22 mouse cellular contexts compared by ENCODE assay signal in the genomic region with DNA sequence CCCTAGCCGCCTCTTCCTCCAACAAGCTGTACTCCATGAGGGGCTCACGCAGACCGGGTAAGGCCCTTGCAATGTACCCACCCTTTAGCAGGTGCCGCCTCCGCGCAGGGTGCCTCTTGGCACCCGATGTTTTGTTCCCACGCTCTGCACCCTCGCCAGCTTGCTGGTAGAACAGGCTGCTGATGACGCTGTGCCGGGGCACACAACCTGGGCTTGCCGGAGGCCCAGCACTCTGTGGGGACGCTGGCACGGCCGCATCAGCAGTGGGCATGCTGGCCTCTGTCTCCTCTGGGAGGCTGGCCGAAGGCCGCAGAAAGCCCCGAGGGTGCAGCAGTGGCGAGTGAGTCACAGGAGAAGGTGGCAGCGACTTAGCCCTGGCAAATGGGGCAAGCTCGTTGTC. TPM values are rescaled to one million over a fixed set of nuclear protein-coding genes. Genes with fewer than 3 reads are reported as not detected.
DNase-seq lines count a peak whose midpoint lies in the region; ATAC-seq lines count a peak whose summit lies in the region.
"Had no signal": no experiment of that assay in that cellular context is flagged by ENCODE, and none has a peak within 500 bp of the region (broad histone marks: within the 10 kb centered on the region; RNA-seq: fewer than 3 reads in every experiment).

No protein-coding gene starts in this region.

- peak overlapping the region; percentile 69 for H3K4me2 ChIP-seq in heart, embryonic 13.5 days
- H3K4me2 ChIP-seq in heart, embryonic 14.5 days (ENCODE audit: low read length), result peak overlapping the region; percentile 73
- H3K4me2 ChIP-seq in midbrain, embryonic 15.5 days, result no peak overlapping the region
- H3K4me2 ChIP-seq: forebrain, embryonic 12.5 days; hindbrain, embryonic 15.5 days; limb, embryonic 13.5 days; liver, embryonic 15.5 days had no signal

- 85% methylated on average over 21 of the region's 21 CpGs for WGBS in heart, embryonic 13.5 days
- WGBS in heart, embryonic 14.5 days, result 90% methylated on average over 21 of the region's 21 CpGs
- WGBS in midbrain, embryonic 15.5 days, result 91% methylated on average over 21 of the region's 21 CpGs

- no peak for ATAC-seq in heart, embryonic 13.5 days (ENCODE audit: extremely low read depth, insufficient number of reproducible peaks, low FRiP score, low TSS enrichment)
- ATAC-seq in heart, embryonic 14.5 days (ENCODE audit: insufficient number of reproducible peaks, insufficient read depth, low FRiP score, low read depth), result no peak
- no peak for ATAC-seq in midbrain, embryonic 15.5 days (replicated peaks)
- ATAC-seq: intestine, embryonic 16.5 days; lung, postnatal 0 days had no signal

- peaks cover 17% of the 10 kb centered on the region for H3K36me3 ChIP-seq in heart, embryonic 13.5 days
- H3K36me3 ChIP-seq in heart, embryonic 14.5 days (ENCODE audit: control insufficient read depth, insufficient read depth, low read length), result peaks cover 19% of the 10 kb centered on the region
- H3K36me3 ChIP-seq in midbrain, embryonic 15.5 days (replicated peaks), result no peaks in the 10 kb centered on the region
- H3K36me3 ChIP-seq: forebrain, embryonic 12.5 days; hindbrain, embryonic 15.5 days; limb, embryonic 13.5 days; liver, embryonic 15.5 days had no signal

- no peak for DNase-seq in heart, adult 9 months (ENCODE audit: low spot score in 2 of 2)
- DNase-seq in layer of hippocampus, adult 11-12 months (ENCODE audit: low spot score), result peak; percentile 82
- DNase-seq in layer of hippocampus, postnatal 25 days (ENCODE audit: extremely low spot score in 1 of 2, low spot score in 1 of 2), result peak; percentile 43 to 52
- DNase-seq in cerebellum, postnatal 10 days, result no peak
- DNase-seq: adrenal gland, adult 2 months; cerebellum, postnatal 14 days; midbrain, embryonic 14.5 days; retina, postnatal 1 day; spleen, adult 18-20 months; thymus, adult 18-20 months had no signal

- no peaks in the 10 kb centered on the region for H3K9me3 ChIP-seq in heart, embryonic 13.5 days
- no peaks in the 10 kb centered on the region for H3K9me3 ChIP-seq in heart, embryonic 14.5 days (ENCODE audit: control insufficient read depth, low read length)
- H3K9me3 ChIP-seq in midbrain, embryonic 15.5 days, result no peaks in the 10 kb centered on the region
- H3K9me3 ChIP-seq: forebrain, embryonic 12.5 days; hindbrain, embryonic 15.5 days; limb, embryonic 13.5 days; liver, embryonic 15.5 days had no signal

- peak overlapping the region; percentile 73 for H3K9ac ChIP-seq in heart, embryonic 13.5 days
- H3K9ac ChIP-seq in heart, embryonic 14.5 days (ENCODE audit: low read length), result peak overlapping the region; percentile 82
- no peak overlapping the region for H3K9ac ChIP-seq in midbrain, embryonic 15.5 days
- H3K9ac ChIP-seq: forebrain, embryonic 12.5 days; hindbrain, embryonic 15.5 days; limb, embryonic 13.5 days; liver, embryonic 15.5 days had no signal

- H3K4me1 ChIP-seq in heart, embryonic 13.5 days, result peaks cover 80% of the 10 kb centered on the region
- H3K4me1 ChIP-seq in heart, embryonic 14.5 days (ENCODE audit: control insufficient read depth in 2 of 2, insufficient read depth in 2 of 2, low read length in 2 of 2), result peaks cover 54 to 71% of the 10 kb centered on the region in 2 experiments
- H3K4me1 ChIP-seq in midbrain, embryonic 15.5 days, result no peaks in the 10 kb centered on the region
- H3K4me1 ChIP-seq: forebrain, embryonic 12.5 days; hindbrain, embryonic 15.5 days; limb, embryonic 13.5 days had no signal

- H3K4me3 ChIP-seq in heart, embryonic 13.5 days, result peak overlapping the region; percentile 42; the same call in 1 of the 2 replicates
- H3K4me3 ChIP-seq in heart, embryonic 14.5 days (ENCODE audit: control insufficient read depth in 1 of 2, insufficient read depth in 1 of 2, low read depth in 1 of 2, low read length in 2 of 2), result peak overlapping the region; percentile 1 to 38; a peak in 1 of 4 replicates
- no peak overlapping the region for H3K4me3 ChIP-seq in midbrain, embryonic 15.5 days
- H3K4me3 ChIP-seq: forebrain, embryonic 12.5 days; hindbrain, embryonic 15.5 days; left cerebral cortex, adult 2 months; limb, embryonic 13.5 days; liver, embryonic 15.5 days had no signal

- H3K27ac ChIP-seq in heart, embryonic 13.5 days (replicated peaks), result peak overlapping the region; percentile 95
- H3K27ac ChIP-seq in heart, embryonic 14.5 days (replicated peaks in 1 of 2; ENCODE audit: control insufficient read depth in 1 of 2, insufficient read depth in 1 of 2, low read depth in 2 of 2, low read length in 2 of 2), result peak overlapping the region in 1 of 2 experiments; percentile 94; a peak in 1 of 4 replicates
- no peak overlapping the region for H3K27ac ChIP-seq in midbrain, embryonic 15.5 days
- H3K27ac ChIP-seq: forebrain, embryonic 12.5 days; hindbrain, embryonic 15.5 days; kidney, postnatal 0 days; left cerebral cortex, adult 2 months; limb, embryonic 13.5 days; liver, embryonic 15.5 days had no signal

- H3K27me3 ChIP-seq in heart, embryonic 13.5 days (replicated peaks), result peaks cover under 1% of the 10 kb centered on the region; the same call in 1 of the 2 replicates
- no peaks in the 10 kb centered on the region for H3K27me3 ChIP-seq in heart, embryonic 14.5 days (ENCODE audit: control insufficient read depth, insufficient read depth, low read length)
- H3K27me3 ChIP-seq in midbrain, embryonic 15.5 days (replicated peaks), result peaks cover 2% of the 10 kb centered on the region; the same call in 1 of the 2 replicates

RNA-seq across cellular contexts. Expression of gene Trim11, which starts 22.7 kb away (rescaled TPM):
- polyA plus RNA-seq in heart, embryonic 13.5 days (2015; fragmentation: Nextera tagmentation; extraction: Ambion mirVana), result 25.6 and 28.2 TPM in 2 replicates
- 33.4 and 36.1 TPM in 2 replicates for polyA plus RNA-seq in heart, embryonic 14.5 days (2014; fragmentation: Nextera tagmentation; extraction: Ambion mirVana)
- total RNA-seq in layer of hippocampus, postnatal 25 days (2021), result 10 to 100 TPM; 26.2 to 29.7 TPM
- polyA plus RNA-seq in midbrain, embryonic 15.5 days (2015; fragmentation: Nextera tagmentation; extraction: Ambion mirVana), result 22.1 and 24.1 TPM in 2 replicates

RNA-seq across cellular contexts. Expression of gene Hist3h2a, which starts 46.1 kb away (rescaled TPM):
- 26.4 and 28.5 TPM in 2 replicates for polyA plus RNA-seq in heart, embryonic 13.5 days (2015; fragmentation: Nextera tagmentation; extraction: Ambion mirVana)
- 34.0 and 40.8 TPM in 2 replicates for polyA plus RNA-seq in heart, embryonic 14.5 days (2014; fragmentation: Nextera tagmentation; extraction: Ambion mirVana)
- 10 to 100 TPM; 66.0 to 73.9 TPM for total RNA-seq in layer of hippocampus, postnatal 25 days (2021)
- 119 and 121 TPM in 2 replicates for polyA plus RNA-seq in midbrain, embryonic 15.5 days (2015; fragmentation: Nextera tagmentation; extraction: Ambion mirVana)

RNA-seq across cellular contexts. Expression of gene Trim17, which starts 46.1 kb away (rescaled TPM):
- 0.43 and 0.76 TPM in 2 replicates for polyA plus RNA-seq in heart, embryonic 13.5 days (2015; fragmentation: Nextera tagmentation; extraction: Ambion mirVana)
- polyA plus RNA-seq in heart, embryonic 14.5 days (2014; fragmentation: Nextera tagmentation; extraction: Ambion mirVana), result 0.11 and 0.47 TPM in 2 replicates
- 1 to 10 TPM; 5.3 to 5.5 TPM for total RNA-seq in layer of hippocampus, postnatal 25 days (2021)
- 1.5 and 2.0 TPM in 2 replicates for polyA plus RNA-seq in midbrain, embryonic 15.5 days (2015; fragmentation: Nextera tagmentation; extraction: Ambion mirVana)
- total RNA-seq: granulocyte monocyte progenitor cell, adult 5-6 weeks had no signal

RNA-seq across cellular contexts. Expression of gene Hist3h2ba, which starts 51.9 kb away (rescaled TPM):
- polyA plus RNA-seq in heart, embryonic 13.5 days (2015; fragmentation: Nextera tagmentation; extraction: Ambion mirVana), result 14.4 and 14.9 TPM in 2 replicates
- polyA plus RNA-seq in heart, embryonic 14.5 days (2014; fragmentation: Nextera tagmentation; extraction: Ambion mirVana), result 8.9 and 16.0 TPM in 2 replicates
- 100 to 1,000 TPM in 1 of 2 experiments, 10 to 100 TPM in 1; 99.0 to 107 TPM for total RNA-seq in layer of hippocampus, postnatal 25 days (2021)
- 311 and 338 TPM in 2 replicates for polyA plus RNA-seq in midbrain, embryonic 15.5 days (2015; fragmentation: Nextera tagmentation; extraction: Ambion mirVana)

Comparison
In these comparisons a context has a peak if more than half of its experiments do, and no peak if none do; other contexts are left out.
1. DNase-seq: peak in layer of hippocampus, adult 11-12 months (single experiment) and layer of hippocampus, postnatal 25 days (2 of 2); none in heart, adult 9 months (0 of 2) and cerebellum, postnatal 10 days (0 of 2).